Mouse (Mus musculus) C2C12 (cell line): ENCODE data around the gene Lyg1. TPM values are rescaled to one million over a fixed set of nuclear protein-coding genes. Genes with fewer than 3 reads are reported as not detected.

Source experiments
- H3K27me3 ChIP-seq: one replicate; pipeline ENCODE4 v1.6.1; 2011; ENCODE audit not compliant: control insufficient read depth, insufficient read depth, insufficient read length
- H3K36me3 ChIP-seq: one replicate; pipeline ENCODE4 v1.6.1; 2011; ENCODE audit not compliant: control insufficient read depth, insufficient read depth
- H3K4me3 ChIP-seq: one replicate; pipeline ENCODE4 v1.5.1; 2011; ENCODE audit warnings: mild to moderate bottlenecking, control low read depth; ENCODE audit not compliant: poor library complexity, insufficient read depth, severe bottlenecking
- H3K79me2 ChIP-seq: one replicate; pipeline ENCODE4 v1.6.1; 2011; ENCODE audit not compliant: control insufficient read depth, insufficient read depth
- H3K79me3 ChIP-seq: one replicate; pipeline ENCODE4 v1.6.1; 2011; ENCODE audit warnings: low read depth, control low read depth
- H3ac ChIP-seq: one replicate; pipeline ENCODE3; 2011; ENCODE audit warnings: low read depth; ENCODE audit not compliant: control insufficient read depth, insufficient read length
- CEBPB ChIP-seq: IDR thresholded peaks from one replicate; pipeline ENCODE4 v1.6.1; 2011; ENCODE audit warnings: low read depth, mild to moderate bottlenecking, control low read depth, moderate library complexity
- CTCF ChIP-seq: IDR thresholded peaks from one replicate; pipeline ENCODE4 v1.5.1; 2011; ENCODE audit not compliant: control insufficient read depth, insufficient read depth, insufficient read length
- FOSL1 ChIP-seq: IDR thresholded peaks from one replicate; pipeline ENCODE4 v1.8.0; 2011; ENCODE audit warnings: mild to moderate bottlenecking, low read length; ENCODE audit not compliant: poor library complexity, insufficient read depth, severe bottlenecking
- MAX ChIP-seq: IDR thresholded peaks from one replicate; pipeline ENCODE4 v1.6.1; 2011; ENCODE audit warnings: mild to moderate bottlenecking, control low read depth
- MYOD1 ChIP-seq: IDR thresholded peaks from one replicate; pipeline ENCODE4 v1.6.1; 2011; ENCODE audit warnings: low read depth; ENCODE audit not compliant: control insufficient read depth, insufficient read length
- MYOG ChIP-seq: IDR thresholded peaks from one replicate; pipeline ENCODE4 v1.6.1; 2011; ENCODE audit not compliant: control insufficient read depth, insufficient read length; ENCODE audit errors: extremely low read depth
- USF1 ChIP-seq: IDR thresholded peaks from one replicate; pipeline ENCODE4 v1.6.1; 2011; ENCODE audit warnings: low read depth, mild to moderate bottlenecking, control low read depth, moderate library complexity
- polyA plus RNA-seq: library from polyadenylated mRNA; unstranded; fragments of >200 nt; fragmentation: generic; extraction: Trizol; gene quantifications from one replicate; pipeline ENCODE4 v1.2.1, GENCODE M21; 2012; ENCODE audit warnings: missing spikeins

Lyg1 gene
- polyA plus RNA-seq, 1 experiment = not detected

DNA sequence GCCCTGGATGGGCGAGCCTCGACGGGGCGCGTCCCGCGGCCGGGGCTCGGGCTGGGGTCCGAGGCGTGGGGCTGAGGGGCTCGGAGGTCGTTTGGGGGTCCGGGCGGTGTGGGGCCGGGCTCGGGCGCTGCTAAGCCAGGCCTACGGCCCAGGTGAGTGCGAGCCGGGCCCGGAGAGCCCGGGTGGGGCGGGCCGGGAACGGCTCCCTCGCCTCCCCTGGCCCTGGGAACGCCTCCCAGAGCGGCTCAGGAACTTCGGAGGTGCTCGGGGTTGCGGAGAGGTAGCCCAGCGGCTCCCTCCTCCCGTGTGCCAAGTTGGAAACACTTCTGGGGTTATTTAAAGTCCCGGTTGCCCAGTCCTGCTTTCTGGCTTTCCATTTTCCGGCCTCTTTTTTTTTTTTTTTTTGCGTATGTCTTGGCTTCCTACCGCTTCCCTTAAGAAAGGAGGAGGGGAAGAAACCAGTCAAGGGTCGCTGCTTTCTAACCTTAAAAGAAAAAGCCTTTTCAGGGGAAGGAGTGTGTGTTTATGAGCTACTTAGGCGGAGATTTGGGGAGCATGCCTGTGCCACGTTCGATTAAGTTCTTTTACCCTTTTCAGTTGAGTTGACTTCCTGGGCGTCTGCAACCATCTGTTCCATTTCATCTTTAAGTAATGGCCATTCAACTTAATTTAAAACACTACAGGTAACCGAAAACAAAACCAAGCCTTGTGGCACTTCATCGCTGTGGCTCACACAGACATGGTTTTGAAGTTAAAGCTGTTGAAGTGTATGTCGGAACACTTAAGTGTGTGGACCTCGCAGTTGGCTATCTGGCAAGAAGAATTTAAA, 41.0 kb upstream of the Lyg1 start:
- peaks cover 29% of the 10 kb centered on the region for H3K36me3 ChIP-seq
- peak overlapping the region; percentile 74 for H3K4me3 ChIP-seq
- no peak for TF ChIP-seq USF1
- no peak for TF ChIP-seq MYOG
- no peak for TF ChIP-seq FOSL1
- no peak for TF ChIP-seq MYOD1
- no peak for TF ChIP-seq CTCF
- TF ChIP-seq CEBPB = no peak
- TF ChIP-seq MAX = no peak

DNA sequence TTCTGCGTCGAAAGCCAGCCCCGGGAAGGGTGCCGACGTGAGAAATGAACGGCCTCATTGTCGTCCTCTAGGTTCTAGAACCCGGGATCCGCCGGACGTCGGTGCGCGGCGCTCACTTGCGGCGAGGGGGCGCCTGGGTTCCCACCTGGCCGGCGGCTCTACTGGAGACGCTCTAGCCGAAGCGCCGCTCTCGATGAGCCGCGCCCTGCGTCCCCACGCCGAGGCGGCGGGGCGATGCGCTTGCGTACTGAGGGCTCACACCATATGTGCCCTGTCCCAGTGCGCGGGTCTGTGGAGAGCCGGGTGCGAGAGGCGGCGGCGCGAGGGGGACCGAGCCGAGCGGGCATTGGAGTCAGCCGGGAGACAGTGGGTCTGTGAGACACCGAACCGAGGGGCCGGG, 40.3 kb upstream of the Lyg1 start, which contains the start of the genes Txndc9 and Eif5b:
Gene Txndc9, minus strand, starts transcription at position 27 of the 400 bp plus-strand sequence.
Gene Eif5b, plus strand, starts transcription at position 144 of the 400 bp plus-strand sequence.
- peaks cover 29% of the 10 kb centered on the region for H3K36me3 ChIP-seq
- H3K79me2 ChIP-seq = peaks cover 99% of the 10 kb centered on the region
- peaks cover 72% of the 10 kb centered on the region for H3K79me3 ChIP-seq
- H3K27me3 ChIP-seq = no peaks in the 10 kb centered on the region
- H3K4me3 ChIP-seq = peak within 1 kb of the TSS; percentile 74
- peak within 1 kb of the TSS; percentile 94 for H3ac ChIP-seq
- TF ChIP-seq CTCF (peak; percentile 74), MYOD1 (peak; percentile 10), USF1 (no peak), MAX (peak; percentile 24), MYOG (no peak), FOSL1 (no peak), CEBPB (no peak)

More for the DNA sequence above, 41.0 kb upstream of the Lyg1 start:
- peak overlapping the region; percentile 94 for H3ac ChIP-seq
- no peaks in the 10 kb centered on the region for H3K27me3 ChIP-seq
- peaks cover 99% of the 10 kb centered on the region for H3K79me2 ChIP-seq
- peaks cover 79% of the 10 kb centered on the region for H3K79me3 ChIP-seq

DNA sequence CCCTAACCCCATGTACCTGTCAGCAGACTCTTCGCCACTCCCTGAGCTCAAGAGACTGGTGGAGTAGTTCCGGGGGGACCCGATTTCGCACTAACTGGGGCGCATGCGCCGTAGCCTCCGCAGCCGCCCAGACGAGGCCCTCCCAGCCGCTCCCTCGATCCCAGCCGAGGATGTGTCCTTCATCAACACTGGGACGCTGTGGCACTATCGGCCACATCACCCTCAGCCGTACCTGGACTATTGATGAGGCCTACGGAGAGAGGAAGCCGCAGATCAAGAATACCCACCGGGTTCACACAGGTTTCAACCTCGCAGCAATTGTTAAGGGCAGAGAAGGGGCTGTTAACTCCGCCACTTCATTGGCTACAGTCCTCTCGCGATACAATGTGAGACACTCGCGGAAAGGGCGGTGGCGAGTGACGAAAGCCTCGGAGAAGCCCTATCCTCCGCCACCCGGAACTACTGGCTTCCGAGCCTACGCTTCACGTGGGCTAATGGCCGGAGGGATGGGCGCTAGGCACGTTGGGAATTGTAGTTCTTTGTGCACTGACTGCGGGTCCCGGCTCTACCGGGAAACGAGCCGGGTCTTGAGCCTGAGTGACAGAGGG, 39.4 kb upstream of the Lyg1 start:
- peak; percentile 26 for TF ChIP-seq CEBPB
- no peak for TF ChIP-seq FOSL1
- TF ChIP-seq USF1 = peak; percentile 91
- no peak for TF ChIP-seq MYOD1
- no peak for TF ChIP-seq MYOG
- TF ChIP-seq MAX = peak; percentile 57
- TF ChIP-seq CTCF = no peak
- peaks cover 33% of the 10 kb centered on the region for H3K36me3 ChIP-seq
- H3ac ChIP-seq = peak overlapping the region; percentile 82
- no peaks in the 10 kb centered on the region for H3K27me3 ChIP-seq
- H3K79me3 ChIP-seq = peaks cover 70% of the 10 kb centered on the region
- H3K4me3 ChIP-seq = peak overlapping the region; percentile 74
- H3K79me2 ChIP-seq = peaks cover 99% of the 10 kb centered on the region

DNA sequence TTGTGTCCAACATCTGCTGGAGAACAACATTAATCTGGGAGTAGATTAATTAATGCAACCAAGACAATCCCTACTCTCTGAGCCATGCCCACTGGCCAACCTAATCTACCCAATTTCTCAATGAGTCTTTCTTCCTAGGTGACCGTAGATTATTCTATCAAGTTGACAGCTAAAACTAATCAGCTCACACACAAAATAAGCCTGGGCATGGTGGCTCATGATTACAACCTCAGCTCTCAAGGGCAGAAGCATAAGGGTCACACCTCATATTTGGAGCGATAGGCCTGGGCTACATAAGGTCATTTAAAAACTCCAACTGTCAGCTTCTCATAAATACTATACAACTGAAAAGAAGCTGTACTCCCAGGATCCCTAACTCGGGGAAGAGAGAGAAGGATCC, 38.7 kb upstream of the Lyg1 start:
- Histone ChIP-seq H3K79me2 (peaks cover 96% of the 10 kb centered on the region), H3ac (peak overlapping the region; percentile 82), H3K27me3 (no peaks in the 10 kb centered on the region), H3K79me3 (peaks cover 63% of the 10 kb centered on the region), H3K4me3 (peak overlapping the region; percentile 74), H3K36me3 (peaks cover 41% of the 10 kb centered on the region)
- TF ChIP-seq MAX = no peak
- no peak for TF ChIP-seq MYOG
- TF ChIP-seq USF1 = no peak
- TF ChIP-seq CTCF = no peak
- no peak for TF ChIP-seq FOSL1
- TF ChIP-seq CEBPB = no peak
- no peak for TF ChIP-seq MYOD1

DNA sequence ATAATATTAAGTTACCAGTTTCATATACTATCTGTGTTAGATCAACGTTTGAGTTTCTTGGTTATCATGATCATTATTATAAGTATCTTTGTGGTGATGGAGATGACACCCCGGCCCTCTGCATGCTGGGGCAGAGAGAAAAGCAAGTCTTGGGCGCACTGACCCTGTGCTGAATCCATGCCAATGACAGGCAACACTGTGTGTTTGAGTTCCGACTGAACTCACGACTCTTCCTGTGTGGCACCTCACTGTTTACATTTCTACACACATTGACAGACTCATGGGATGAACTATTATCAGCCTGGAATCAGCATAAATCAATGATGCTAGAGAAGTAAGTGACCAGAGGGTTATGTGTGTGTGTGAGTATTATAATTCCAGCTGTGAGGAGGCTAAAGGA, 30.3 kb upstream of the Lyg1 start:
- Histone ChIP-seq H3K79me3 (peaks cover 6% of the 10 kb centered on the region), H3K4me3 (no peak overlapping the region), H3K79me2 (peaks cover 14% of the 10 kb centered on the region), H3K36me3 (peaks cover 73% of the 10 kb centered on the region), H3K27me3 (no peaks in the 10 kb centered on the region), H3ac (no peak overlapping the region)
- TF ChIP-seq CTCF (no peak), MYOG (no peak), FOSL1 (no peak), MYOD1 (no peak), CEBPB (no peak), MAX (no peak), USF1 (no peak)

DNA sequence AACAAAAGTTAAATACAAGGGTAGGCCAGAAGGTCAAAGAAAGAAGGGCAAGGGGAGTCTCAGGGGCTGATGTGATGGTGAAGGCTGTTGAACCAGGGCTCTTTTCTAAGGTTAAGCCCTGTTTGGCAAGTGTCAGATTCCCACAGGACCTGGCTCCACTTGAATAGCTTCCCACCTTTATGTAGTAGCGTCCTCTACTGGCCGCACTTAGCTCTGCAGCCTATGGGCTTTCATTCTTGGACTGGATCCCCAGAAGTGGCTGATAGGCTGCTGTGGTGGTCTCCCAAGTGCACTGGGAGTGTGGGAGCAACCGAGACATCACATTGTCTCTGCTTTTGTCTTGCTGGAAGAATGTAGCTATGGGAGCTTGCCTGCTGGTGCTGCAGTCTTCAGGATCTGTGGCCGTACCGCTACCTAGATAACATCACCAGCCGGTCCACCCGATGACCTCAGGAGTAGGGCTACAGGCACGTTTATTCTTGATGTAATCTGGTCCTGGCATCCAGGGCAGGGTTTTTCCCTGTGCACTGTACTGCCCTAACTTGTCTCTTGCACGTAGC, 28.3 kb upstream of the Lyg1 start:
- Histone ChIP-seq H3K27me3 (no peaks in the 10 kb centered on the region), H3K36me3 (peaks cover 53% of the 10 kb centered on the region), H3K79me2 (no peaks in the 10 kb centered on the region), H3ac (no peak overlapping the region), H3K4me3 (no peak overlapping the region), H3K79me3 (no peaks in the 10 kb centered on the region)
- TF ChIP-seq FOSL1 (no peak), MYOG (no peak), MAX (no peak), CEBPB (no peak), CTCF (peak; percentile 3), USF1 (no peak), MYOD1 (no peak)
